Mouse (Mus musculus): ENCODE results near the gene Gm21992. TPM values are rescaled to one million over a fixed set of nuclear protein-coding genes. Genes with fewer than 3 reads are reported as not detected.

Gm21992 gene
- polyA plus RNA-seq, 1 experiment = 16.7 TPM

GRCm38 (mm10) chr19:4842611-4843010 lies 31.2 kb upstream of the Gm21992 start:
- no peak overlapping the region for H3K4me3 ChIP-seq (ENCODE audit: insufficient read depth, low read length)
- TF ChIP-seq POLR2A (IDR thresholded peaks at IDR 0.05; ENCODE audit: extremely low read depth, insufficient read depth, low read length) (no peak), CTCF (IDR thresholded peaks at IDR 0.05; ENCODE audit: extremely low read depth, insufficient read depth, low read length) (no peak)
- H3K27ac ChIP-seq (ENCODE audit: insufficient read depth, low read length) = no peak overlapping the region

GRCm38 (mm10) chr19:4840848-4841247 lies 29.4 kb upstream of the Gm21992 start:
- TF ChIP-seq POLR2A (IDR thresholded peaks at IDR 0.05; ENCODE audit: extremely low read depth, insufficient read depth, low read length) (no peak), CTCF (IDR thresholded peaks at IDR 0.05; ENCODE audit: extremely low read depth, insufficient read depth, low read length) (no peak)
- no peaks in the 10 kb centered on the region; the same call in 1 of the 2 replicates for H3K4me1 ChIP-seq (ENCODE audit: control insufficient read depth, insufficient read depth, low read length)
- H3K4me3 ChIP-seq (ENCODE audit: insufficient read depth, low read length) = no peak overlapping the region
- H3K27ac ChIP-seq (ENCODE audit: insufficient read depth, low read length) = no peak overlapping the region

More at GRCm38 (mm10) chr19:4842611-4843010, 31.2 kb upstream of the Gm21992 start:
- no peaks in the 10 kb centered on the region; the same call in 1 of the 2 replicates for H3K4me1 ChIP-seq (ENCODE audit: control insufficient read depth, insufficient read depth, low read length)

- Histone ChIP-seq H3K4me3 (ENCODE audit: insufficient read depth, low read length) (peak within 1 kb of the TSS; percentile 61), H3K27ac (ENCODE audit: insufficient read depth, low read length) (no peak within 1 kb of the TSS), H3K4me1 (ENCODE audit: control insufficient read depth, insufficient read depth, low read length) (no peaks in the 10 kb centered on the region; the same call in 1 of the 2 replicates)
- no peak for TF ChIP-seq CTCF (IDR thresholded peaks at IDR 0.05; ENCODE audit: extremely low read depth, insufficient read depth, low read length)
- peak; percentile 79 for TF ChIP-seq POLR2A (IDR thresholded peaks at IDR 0.05; ENCODE audit: extremely low read depth, insufficient read depth, low read length)
These were observed 27.7 kb upstream of the Gm21992 start, which contains the start of the genes Ccs and Ccdc87 for GRCm38 (mm10) chr19:4839149-4839548. Ccs (minus strand) TSS chr19:4839332. Ccdc87 (plus strand) TSS chr19:4839366.

GRCm38 (mm10) chr19:4838526-4839140 lies 27.2 kb upstream of the Gm21992 start:
- Histone ChIP-seq H3K27ac (ENCODE audit: insufficient read depth, low read length) (no peak overlapping the region), H3K4me3 (ENCODE audit: insufficient read depth, low read length) (peak overlapping the region; percentile 61), H3K4me1 (ENCODE audit: control insufficient read depth, insufficient read depth, low read length) (no peaks in the 10 kb centered on the region; the same call in 1 of the 2 replicates)
- TF ChIP-seq CTCF (IDR thresholded peaks at IDR 0.05; ENCODE audit: extremely low read depth, insufficient read depth, low read length) (no peak), POLR2A (IDR thresholded peaks at IDR 0.05; ENCODE audit: extremely low read depth, insufficient read depth, low read length) (no peak)

- Histone ChIP-seq H3K27ac (ENCODE audit: insufficient read depth, low read length) (no peak overlapping the region), H3K4me1 (ENCODE audit: control insufficient read depth, insufficient read depth, low read length) (no peaks in the 10 kb centered on the region; the same call in 1 of the 2 replicates), H3K4me3 (ENCODE audit: insufficient read depth, low read length) (no peak overlapping the region)
- TF ChIP-seq POLR2A (IDR thresholded peaks at IDR 0.05; ENCODE audit: extremely low read depth, insufficient read depth, low read length) = no peak
- TF ChIP-seq CTCF (IDR thresholded peaks at IDR 0.05; ENCODE audit: extremely low read depth, insufficient read depth, low read length) = no peak
These were observed 25.6 kb upstream of the Gm21992 start for GRCm38 (mm10) chr19:4837049-4837448.

- no peaks in the 10 kb centered on the region; the same call in 1 of the 2 replicates for H3K4me1 ChIP-seq (ENCODE audit: control insufficient read depth, insufficient read depth, low read length)
- H3K27ac ChIP-seq (ENCODE audit: insufficient read depth, low read length) = no peak overlapping the region
- no peak overlapping the region for H3K4me3 ChIP-seq (ENCODE audit: insufficient read depth, low read length)
- no peak for TF ChIP-seq POLR2A (IDR thresholded peaks at IDR 0.05; ENCODE audit: extremely low read depth, insufficient read depth, low read length)
- TF ChIP-seq CTCF (IDR thresholded peaks at IDR 0.05; ENCODE audit: extremely low read depth, insufficient read depth, low read length) = no peak
These were observed 24.7 kb upstream of the Gm21992 start for GRCm38 (mm10) chr19:4836096-4836495.

- H3K27ac ChIP-seq (ENCODE audit: insufficient read depth, low read length) = no peak overlapping the region
- no peak overlapping the region for H3K4me3 ChIP-seq (ENCODE audit: insufficient read depth, low read length)
- no peaks in the 10 kb centered on the region; the same call in 1 of the 2 replicates for H3K4me1 ChIP-seq (ENCODE audit: control insufficient read depth, insufficient read depth, low read length)
- TF ChIP-seq POLR2A (IDR thresholded peaks at IDR 0.05; ENCODE audit: extremely low read depth, insufficient read depth, low read length) = no peak
- TF ChIP-seq CTCF (IDR thresholded peaks at IDR 0.05; ENCODE audit: extremely low read depth, insufficient read depth, low read length) = no peak
These were observed 22.6 kb upstream of the Gm21992 start for GRCm38 (mm10) chr19:4833977-4834376.

GRCm38 (mm10) chr19:4829156-4829555 lies 17.7 kb upstream of the Gm21992 start:
- Histone ChIP-seq H3K27ac (ENCODE audit: insufficient read depth, low read length) (no peak overlapping the region), H3K4me1 (ENCODE audit: control insufficient read depth, insufficient read depth, low read length) (no peaks in the 10 kb centered on the region), H3K4me3 (ENCODE audit: insufficient read depth, low read length) (no peak overlapping the region)
- TF ChIP-seq POLR2A (IDR thresholded peaks at IDR 0.05; ENCODE audit: extremely low read depth, insufficient read depth, low read length) = no peak
- no peak for TF ChIP-seq CTCF (IDR thresholded peaks at IDR 0.05; ENCODE audit: extremely low read depth, insufficient read depth, low read length)

GRCm38 (mm10) chr19:4828444-4829114 lies 17.2 kb upstream of the Gm21992 start:
- no peak for TF ChIP-seq POLR2A (IDR thresholded peaks at IDR 0.05; ENCODE audit: extremely low read depth, insufficient read depth, low read length)
- TF ChIP-seq CTCF (IDR thresholded peaks at IDR 0.05; ENCODE audit: extremely low read depth, insufficient read depth, low read length) = no peak

More at GRCm38 (mm10) chr19:4828444-4829114, 17.2 kb upstream of the Gm21992 start:
- Histone ChIP-seq H3K4me1 (ENCODE audit: control insufficient read depth, insufficient read depth, low read length) (no peaks in the 10 kb centered on the region), H3K27ac (ENCODE audit: insufficient read depth, low read length) (no peak overlapping the region), H3K4me3 (ENCODE audit: insufficient read depth, low read length) (no peak overlapping the region)

Measured in cortical plate, adult 2 months (tissue).